Mouse (Mus musculus): ENCODE data around the gene Tmem235.
"Not testable (repeated sequence)": the region's sequence is repeated elsewhere in the genome, so short reads cannot be mapped to it uniquely, and the experiment has no call there.

Tmem235 gene

DNA sequence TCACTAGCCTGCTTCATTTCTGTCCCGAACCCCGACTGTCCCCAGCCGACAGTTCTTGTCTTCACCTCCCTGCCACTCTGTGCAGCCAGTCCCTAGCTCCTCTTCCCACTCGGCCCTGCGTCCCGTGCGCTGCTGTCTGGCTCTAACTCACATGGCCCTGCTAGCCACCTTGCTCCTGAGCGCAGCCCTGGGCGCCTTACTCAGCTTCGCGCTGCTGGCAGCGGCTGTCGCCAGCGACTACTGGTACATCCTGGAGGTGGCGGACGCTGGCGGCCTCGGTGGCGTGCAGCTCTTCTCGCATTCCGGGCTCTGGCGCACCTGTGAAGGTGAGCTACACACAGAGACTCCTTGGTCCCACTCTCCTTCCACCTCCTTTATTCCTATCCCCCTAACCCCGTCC lies at the start of gene Tmem235:
TSS of gene Tmem235 (plus strand) at position 152 of the 400 bp plus-strand sequence.
- DNase-seq (ENCODE audit: low read depth, low spot score), result no peak

- DNase-seq (ENCODE audit: low read depth, low spot score), result no peak
Observed at GRCm38 (mm10) chr11:117813867-117814266, 46.7 kb upstream of the Tmem235 start.

GRCm38 (mm10) chr11:117814704-117815366 lies 45.7 kb upstream of the Tmem235 start:
- no peak for DNase-seq (ENCODE audit: low read depth, low spot score)

- not testable (repeated sequence) for DNase-seq (ENCODE audit: low read depth, low spot score)
Observed at GRCm38 (mm10) chr11:117815850-117816249, 44.7 kb upstream of the Tmem235 start.

DNA sequence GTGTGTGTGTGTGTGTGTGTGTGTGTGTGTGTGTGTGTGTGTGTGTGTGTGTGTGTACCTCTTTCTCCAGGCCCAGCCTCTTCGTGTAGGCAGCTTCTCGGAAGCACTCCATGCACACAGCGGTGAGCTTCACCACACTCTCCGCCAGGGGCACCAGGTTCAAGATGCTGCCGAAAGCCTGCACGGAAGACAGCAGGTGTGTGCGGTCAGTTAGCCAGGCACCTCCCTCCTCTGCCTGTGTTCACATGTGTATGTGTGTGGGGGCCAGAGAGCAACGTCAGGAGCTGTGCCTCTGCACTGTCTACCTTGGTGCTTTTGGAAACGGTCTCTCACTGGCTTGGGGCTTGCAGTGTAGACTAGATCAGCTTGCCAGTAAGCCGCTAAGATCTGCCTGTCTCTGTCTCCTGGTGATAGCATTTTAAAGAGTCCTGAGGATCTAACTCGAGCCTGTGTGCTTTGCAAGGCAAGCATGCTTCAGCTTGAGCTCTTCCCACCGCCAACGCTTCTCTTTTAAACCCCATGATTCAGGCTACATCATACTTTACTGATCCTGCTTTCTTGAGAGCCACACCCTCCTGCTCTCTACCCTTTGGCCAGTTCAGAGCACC lies 44.1 kb upstream of the Tmem235 start:
- no peak for DNase-seq (ENCODE audit: low read depth, low spot score)

- DNase-seq (ENCODE audit: low read depth, low spot score), result no peak
Observed at GRCm38 (mm10) chr11:117819095-117819494, 41.5 kb upstream of the Tmem235 start.

GRCm38 (mm10) chr11:117820173-117820572 lies 40.4 kb upstream of the Tmem235 start:
- DNase-seq (ENCODE audit: low read depth, low spot score), result no peak

DNA sequence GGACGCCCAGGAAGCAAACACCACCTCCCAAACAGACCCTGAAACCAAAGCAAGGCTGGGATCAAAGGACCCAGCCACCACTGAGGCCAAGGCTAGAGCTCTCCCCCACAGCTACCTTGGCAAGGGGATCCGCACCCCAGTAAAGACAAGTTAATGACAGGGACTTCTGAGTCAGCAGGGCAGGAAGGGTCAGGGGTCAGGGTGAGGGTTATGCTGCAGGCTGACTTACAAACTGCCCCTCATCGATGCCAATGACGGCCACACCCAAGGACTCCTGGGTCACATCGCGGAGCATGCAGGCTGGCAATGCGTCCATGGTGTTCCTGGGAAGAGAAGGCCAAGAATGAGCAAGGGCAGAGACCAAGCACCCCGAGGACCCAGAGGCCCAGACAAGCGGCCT lies 38.7 kb upstream of the Tmem235 start:
- DNase-seq (ENCODE audit: low read depth, low spot score), result no peak

GRCm38 (mm10) chr11:117822728-117823241 lies 37.8 kb upstream of the Tmem235 start:
- no peak for DNase-seq (ENCODE audit: low read depth, low spot score)

DNA sequence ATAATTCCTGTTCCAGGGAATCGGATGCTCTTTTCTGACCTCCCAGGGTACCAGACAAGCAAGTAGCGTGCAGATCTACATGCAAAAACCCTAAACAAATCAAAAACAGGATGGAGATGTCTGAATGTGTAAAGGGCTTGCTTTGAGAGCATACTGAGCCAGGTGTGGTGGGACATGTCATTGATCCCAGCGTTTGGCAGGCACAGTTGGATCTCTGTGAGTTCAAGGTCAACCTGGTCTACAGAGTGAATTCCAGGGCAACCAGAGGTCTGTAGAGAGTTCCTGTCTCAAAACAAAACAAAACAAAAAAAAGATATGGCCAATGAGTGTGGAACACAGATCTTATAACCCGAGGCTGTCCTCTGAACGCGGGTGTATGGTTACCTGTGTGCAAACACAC lies 37.1 kb upstream of the Tmem235 start:
- DNase-seq (ENCODE audit: low read depth, low spot score), result no peak

DNA sequence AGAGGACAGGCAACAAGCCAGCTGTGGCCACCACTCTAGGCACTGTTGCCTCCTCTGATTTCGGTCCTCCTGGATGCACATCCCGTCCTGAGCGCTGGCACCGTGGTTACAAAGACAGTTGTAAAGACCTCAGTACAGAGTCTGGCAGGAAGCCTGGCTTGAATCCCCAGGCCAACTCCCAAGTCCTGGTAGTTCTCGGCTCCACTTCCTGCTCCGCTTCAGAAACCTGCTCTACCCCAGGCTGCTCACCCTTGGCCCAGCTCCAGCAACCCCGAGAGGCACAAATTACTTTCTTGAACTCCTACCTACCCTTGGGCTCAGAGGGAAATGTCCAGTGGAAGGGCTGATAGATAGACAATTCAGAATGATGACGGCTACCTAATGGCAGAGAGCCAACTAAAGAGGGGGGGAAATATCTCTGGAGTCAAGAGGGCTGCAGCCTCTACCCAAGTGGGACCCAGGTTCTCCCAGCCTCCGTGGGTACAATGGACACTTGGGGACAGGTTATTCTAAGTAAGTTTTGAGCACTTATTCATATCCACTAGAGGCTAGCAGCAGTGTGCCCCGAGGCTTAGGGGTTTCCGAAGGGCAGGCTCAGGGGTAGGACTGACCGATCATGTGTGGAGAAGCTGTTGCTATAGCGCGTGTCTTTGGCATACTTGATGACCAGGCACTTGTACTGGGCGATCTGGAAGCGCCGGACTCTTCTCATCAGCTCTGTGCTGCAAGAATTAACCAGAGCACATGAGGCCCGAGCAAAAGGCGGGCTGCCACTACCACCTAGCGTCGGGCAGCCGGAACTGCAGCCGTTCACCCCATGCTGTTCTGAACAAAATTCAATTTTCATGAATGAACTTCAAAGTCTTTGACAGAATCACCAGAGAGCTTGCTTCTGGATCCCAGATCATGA lies 36.2 kb upstream of the Tmem235 start:
- peak; percentile 62 for DNase-seq (ENCODE audit: low read depth, low spot score)

- no peak for DNase-seq (ENCODE audit: low read depth, low spot score)
Observed at GRCm38 (mm10) chr11:117825333-117826101, 35.0 kb upstream of the Tmem235 start, which contains the start of the genes Afmid and Tk1. Gene Afmid, plus strand, starts transcription at chr11:117825924. Gene Tk1, minus strand, starts transcription at chr11:117826092.

DNA sequence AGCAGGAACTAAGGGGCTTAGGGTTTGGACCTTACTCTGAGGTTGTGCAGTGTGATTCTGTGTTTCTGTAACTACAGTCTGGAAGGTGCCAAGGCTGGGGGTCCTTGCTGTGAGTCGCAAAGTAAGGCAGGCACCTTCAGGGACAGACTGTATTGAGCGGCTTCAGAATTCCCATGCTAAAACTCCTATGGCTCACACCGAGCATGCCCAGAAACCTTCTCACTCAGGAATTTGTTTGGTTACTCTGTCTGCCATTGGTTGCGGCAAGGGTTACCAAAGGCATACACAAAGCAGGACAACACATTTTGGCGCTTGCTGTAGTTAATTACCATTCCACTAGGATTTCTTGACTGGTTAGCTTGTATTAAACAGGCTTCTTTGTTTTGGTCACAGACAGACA lies 34.4 kb upstream of the Tmem235 start:
- DNase-seq (ENCODE audit: low read depth, low spot score), result no peak

DNA sequence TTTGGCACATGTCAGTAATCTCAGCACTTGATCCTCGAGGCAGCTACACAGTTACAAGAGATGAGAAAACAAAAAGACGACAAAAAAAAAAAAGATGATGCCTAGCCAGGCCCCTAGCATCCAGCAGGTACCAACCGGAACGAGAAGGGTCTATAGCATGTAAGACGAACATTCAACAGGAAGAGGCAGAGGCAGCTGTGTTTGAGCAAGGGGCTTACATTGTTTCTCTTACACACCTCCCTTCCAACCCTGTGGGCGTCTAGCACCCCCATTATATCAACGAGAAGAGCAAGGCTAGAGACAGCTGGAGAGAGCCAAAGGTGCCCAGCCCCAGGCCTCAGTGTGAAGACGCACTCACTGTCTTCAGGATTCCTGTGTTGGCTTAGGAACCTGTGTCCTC lies 33.6 kb upstream of the Tmem235 start:
- DNase-seq (ENCODE audit: low read depth, low spot score), result no peak

DNA sequence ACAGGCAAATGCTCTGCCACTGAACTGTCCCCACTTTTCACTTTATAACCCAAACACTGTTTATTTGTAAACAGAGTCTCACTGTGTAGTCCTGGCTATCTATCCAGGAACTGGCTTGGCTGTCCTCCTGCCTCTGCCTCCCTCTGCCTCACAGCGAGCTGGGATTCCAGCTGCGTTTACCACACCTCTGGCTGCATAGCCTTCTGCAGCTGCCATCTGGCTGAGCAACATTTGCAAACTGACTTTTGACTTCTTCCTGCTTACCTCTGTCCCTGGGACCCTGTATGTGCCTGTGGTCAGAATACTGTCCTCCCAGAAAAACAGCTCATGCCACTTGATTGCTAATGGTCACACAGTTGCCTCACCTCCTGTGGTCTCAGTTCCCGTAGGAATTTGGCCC lies 33.2 kb upstream of the Tmem235 start:
- DNase-seq (ENCODE audit: low read depth, low spot score), result no peak

GRCm38 (mm10) chr11:117828149-117828887 lies 32.2 kb upstream of the Tmem235 start:
- no peak for DNase-seq (ENCODE audit: low read depth, low spot score)

GRCm38 (mm10) chr11:117828888-117829604 lies 31.5 kb upstream of the Tmem235 start:
- no peak for DNase-seq (ENCODE audit: low read depth, low spot score)

DNA sequence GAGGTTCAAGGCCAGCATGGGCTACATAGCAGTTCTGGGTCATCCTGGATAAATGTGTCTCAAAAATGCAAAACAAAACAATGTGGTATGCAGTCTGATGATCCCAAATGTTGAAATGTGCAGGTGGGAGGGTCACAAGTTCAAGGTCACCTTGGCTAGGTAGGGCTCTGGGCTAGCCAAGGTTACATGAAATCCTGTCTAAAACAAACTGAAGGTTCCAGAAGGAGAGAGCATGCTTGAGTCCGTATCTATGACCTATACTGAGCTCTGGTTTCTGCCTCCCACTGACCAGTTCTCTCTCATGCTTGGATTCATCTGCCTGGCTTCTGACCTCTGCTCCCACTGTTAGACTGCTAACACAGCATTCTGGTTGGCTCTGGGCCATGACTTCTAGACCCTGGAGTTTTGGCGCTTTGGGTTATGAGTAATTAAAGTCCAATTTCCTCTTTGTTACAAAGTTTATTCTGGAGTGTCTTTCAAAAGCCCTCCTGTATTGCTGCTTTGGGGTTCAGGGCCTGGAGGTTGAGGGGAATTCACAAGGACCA lies 30.8 kb upstream of the Tmem235 start:
- DNase-seq (ENCODE audit: low read depth, low spot score), result no peak

- DNase-seq (ENCODE audit: low read depth, low spot score), result no peak
Observed at GRCm38 (mm10) chr11:117830401-117830800, 30.2 kb upstream of the Tmem235 start.
